Mouse (Mus musculus) gastrocnemius, postnatal 4 days (tissue): ENCODE results near the gene Wwc1. TPM values are rescaled to one million over a fixed set of nuclear protein-coding genes. Genes with fewer than 3 reads are reported as not detected.

Experiments
- DNase-seq, 2 experiments: peaks; one replicate each; pipeline ENCODE4 v3.0.0; 2021 to 2022; ENCODE audit warnings: low spot score in 2 of 2, mixed read lengths in 2 of 2
- total RNA-seq, 2 experiments: library from RNA; stranded (reverse); gene quantifications; 2 replicates each; pipeline ENCODE4 v1.2.3; 2021

The Wwc1 gene
- total RNA-seq, 2 experiments from 2014 or later = 1.3 to 2.3 TPM

DNA sequence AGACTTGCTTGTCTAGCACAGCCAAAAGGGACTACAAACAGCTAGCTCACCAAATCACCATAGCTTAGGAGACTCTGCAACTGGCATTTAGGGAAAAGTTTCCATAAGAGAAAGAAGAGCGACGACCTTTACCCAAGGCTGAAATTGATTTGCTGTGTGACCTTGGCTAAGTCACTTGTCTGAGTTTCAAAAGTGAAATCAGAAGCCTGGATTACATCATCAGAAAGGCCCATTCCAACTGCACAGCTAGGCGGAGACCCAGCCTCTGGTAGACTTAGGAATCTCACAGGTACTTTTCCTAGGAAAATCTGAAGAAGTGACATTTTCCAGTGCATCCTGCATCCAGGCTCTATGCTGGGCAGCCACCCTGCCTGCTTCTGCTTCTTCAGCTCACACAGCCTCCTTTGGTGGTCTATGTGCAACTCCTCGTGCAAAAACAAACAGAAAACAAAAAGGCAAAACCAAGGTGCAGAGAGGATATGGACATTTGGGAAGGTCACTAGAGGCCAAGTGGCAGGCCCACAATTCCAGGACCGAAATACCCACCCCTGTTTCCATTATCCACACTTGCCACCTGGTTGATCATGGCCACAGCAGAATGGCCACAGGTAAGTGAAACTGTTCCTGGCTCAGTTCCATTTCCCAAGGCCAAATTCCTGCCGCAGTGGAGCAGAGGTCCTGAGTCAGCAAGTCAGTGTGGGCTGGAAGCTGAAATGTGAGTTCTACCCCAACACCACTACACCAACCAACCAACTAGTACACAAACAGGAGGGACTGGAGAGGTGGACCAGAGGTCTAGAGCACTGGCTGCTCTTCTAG, 5.5 kb downstream of the Wwc1 start:
- DNase-seq = no peak

- DNase-seq = no peak
Measured at GRCm38 (mm10) chr11:35973135-35973534, 7.2 kb downstream of the Wwc1 start.

GRCm38 (mm10) chr11:35972270-35972931, 7.9 kb downstream of the Wwc1 start:
- no peak for DNase-seq

DNA sequence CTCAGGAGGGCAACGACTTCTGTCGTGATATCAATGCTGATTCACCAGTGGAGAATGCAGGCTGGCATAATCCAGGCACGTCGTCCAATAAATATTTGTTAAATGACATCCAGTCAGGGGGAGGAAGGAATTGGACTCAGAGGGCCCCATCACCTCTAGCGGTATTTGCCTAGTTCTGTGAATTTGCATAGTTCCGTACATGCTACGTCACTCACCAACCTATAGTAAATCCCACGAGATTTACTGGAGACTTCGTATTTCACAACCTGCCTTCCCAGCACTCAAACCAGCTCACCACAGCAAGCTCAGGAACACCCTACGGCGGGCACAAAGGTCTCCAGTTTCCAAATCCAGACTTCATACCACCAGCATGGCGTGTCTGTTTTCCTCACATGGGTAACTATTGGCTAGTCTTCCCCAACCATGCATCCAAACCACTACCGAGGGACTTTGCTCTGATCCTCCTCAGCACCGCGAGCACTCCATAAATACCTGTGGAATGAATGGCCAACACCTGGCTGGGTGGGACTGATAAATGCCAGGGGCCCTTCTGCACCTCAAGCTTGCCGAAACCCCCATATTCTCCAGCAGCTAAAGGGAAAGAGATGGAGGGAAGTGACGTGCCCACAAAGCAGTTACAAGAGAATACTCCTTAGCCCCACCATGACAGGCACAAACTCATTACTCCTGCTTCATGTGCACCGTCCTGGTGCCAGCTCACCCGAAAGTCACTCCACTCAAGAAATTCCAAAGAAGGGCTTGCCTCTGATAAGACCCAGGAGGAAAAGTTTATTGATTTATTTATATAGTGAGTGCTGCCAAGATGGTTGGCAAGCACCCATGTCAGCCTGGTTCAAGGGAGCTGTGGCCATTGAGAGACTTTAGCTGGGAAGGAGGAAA, 9.3 kb downstream of the Wwc1 start:
- DNase-seq = no peak

- DNase-seq = no peak
Measured at GRCm38 (mm10) chr11:35968291-35968690, 12.0 kb downstream of the Wwc1 start.

DNA sequence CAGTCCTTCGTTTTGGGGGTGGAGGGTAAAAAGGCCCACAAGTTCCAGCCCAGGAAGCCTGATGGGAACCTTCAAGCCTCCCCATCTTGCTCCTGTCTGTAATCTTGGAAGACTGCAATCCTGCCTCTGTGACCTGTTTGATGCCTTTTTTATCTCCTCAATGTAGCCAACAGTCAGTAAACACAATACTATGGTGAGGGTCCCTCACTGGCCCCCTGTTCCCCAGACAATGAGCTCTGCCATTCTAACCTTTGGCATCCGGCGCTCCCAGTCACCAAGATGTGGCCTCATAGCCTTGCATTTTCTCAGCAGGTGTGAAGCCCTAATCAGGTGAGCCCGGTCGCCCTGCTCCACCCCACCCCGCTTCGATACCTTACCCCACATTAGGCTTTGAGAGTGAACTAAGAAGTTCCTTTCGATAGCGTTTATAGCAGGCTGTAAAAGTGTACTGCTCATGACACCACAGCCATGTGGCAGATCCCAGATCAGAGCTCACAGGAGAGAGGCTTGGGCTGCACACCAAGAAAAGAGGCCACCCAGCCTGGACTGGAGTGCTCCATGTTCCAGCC, 16.3 kb downstream of the Wwc1 start:
- no peak for DNase-seq

GRCm38 (mm10) chr11:35963554-35963953, 16.8 kb downstream of the Wwc1 start:
- no peak for DNase-seq

DNA sequence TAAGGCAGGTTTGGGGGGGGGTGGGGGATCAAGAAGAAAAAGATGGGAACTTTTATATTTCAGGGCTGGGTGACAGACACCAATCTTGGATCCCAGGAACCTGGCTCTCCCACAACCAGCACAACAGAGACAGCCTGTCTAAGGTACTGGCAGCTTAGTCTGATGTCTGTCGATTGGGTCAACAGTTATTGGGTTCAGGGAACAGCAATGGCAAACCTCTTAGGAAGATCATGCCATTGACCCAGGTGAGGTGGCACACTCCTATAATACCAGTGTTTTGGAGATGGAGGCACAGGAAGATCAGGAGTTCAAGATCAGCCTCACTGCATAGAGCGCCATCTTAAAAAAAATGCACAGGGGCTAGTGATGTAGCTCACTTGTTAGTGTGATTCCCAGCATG, 17.9 kb downstream of the Wwc1 start:
- no peak for DNase-seq

GRCm38 (mm10) chr11:35959270-35959669, 21.1 kb downstream of the Wwc1 start:
- no peak for DNase-seq

DNA sequence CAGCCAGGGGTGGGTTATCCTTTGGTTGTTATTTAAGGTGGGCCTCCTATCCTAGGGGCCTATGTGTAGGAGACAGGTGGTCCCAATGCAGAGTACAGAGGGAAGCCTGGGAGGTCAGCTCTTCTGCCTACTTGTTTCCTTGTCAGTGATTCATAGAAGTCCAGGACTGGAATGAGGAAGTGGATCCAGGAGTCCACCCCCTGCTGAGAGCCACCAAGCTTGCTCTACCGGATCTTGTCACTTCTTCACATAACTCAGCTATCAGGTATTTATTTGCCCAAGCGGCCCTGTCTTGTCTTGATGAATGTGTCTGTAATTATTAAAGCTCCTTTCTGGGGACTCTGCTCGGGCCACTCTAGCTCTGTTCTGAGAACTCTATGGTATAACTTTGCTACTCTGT, 24.8 kb downstream of the Wwc1 start:
- no peak for DNase-seq

DNA sequence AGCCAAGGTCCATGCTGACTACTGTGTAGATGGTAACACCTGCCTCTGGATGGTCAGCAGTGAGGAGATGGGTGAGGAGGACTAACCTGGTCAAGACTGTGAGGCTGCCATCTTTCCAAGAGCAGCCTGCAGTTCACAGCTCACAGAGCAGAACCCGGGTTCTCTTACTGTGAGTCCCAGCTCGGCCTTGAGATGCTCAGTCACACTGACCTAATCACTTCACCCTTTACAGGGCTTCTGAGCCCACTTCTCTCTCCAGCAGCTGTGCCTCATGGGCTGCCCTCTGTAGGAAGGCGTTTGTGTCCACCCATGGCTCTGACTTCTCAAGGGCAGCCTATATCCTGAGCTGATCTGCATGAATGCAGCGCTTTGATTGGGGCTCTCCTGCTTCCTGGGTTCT, 27.1 kb downstream of the Wwc1 start:
- DNase-seq = no peak

GRCm38 (mm10) chr11:35951727-35952065, 28.6 kb downstream of the Wwc1 start:
- no peak for DNase-seq

DNA sequence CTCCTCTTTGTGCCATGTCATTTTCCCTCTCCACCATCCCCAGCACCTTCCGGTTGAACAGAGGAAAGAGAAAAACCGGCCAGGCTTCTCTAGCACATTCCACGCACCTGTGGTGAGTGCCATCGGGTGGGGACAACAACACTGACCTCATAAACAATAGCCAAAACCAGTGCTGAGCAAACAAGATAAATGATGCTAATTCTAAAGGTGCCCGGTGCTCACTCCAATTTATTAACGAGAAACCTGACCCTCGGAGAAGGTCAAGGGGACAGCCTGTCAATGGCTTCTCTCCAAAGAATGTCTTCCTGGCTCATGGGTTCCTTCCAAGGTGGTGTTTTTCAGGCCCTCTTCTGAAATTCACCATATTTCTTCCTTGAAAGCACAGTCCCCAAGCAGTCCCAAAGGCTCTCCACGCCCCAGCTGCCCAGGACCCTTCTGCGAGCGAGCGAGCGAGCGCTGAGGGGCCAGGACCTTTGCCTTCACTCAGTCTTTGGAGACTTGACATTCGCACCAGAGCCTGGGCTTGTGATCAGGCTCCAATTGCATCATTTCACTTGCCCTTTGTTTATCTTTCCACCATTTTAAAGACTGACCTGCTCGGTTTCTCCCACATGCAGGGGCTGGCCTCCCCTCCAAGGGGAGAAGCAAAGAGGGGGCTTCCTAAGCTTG, 29.1 kb downstream of the Wwc1 start:
- no peak for DNase-seq

GRCm38 (mm10) chr11:35950466-35950865, 29.9 kb downstream of the Wwc1 start:
- DNase-seq = no peak

GRCm38 (mm10) chr11:35950011-35950410, 30.3 kb downstream of the Wwc1 start:
- DNase-seq = no peak

- no peak for DNase-seq
Measured at GRCm38 (mm10) chr11:35948457-35948881, 31.9 kb downstream of the Wwc1 start.

DNA sequence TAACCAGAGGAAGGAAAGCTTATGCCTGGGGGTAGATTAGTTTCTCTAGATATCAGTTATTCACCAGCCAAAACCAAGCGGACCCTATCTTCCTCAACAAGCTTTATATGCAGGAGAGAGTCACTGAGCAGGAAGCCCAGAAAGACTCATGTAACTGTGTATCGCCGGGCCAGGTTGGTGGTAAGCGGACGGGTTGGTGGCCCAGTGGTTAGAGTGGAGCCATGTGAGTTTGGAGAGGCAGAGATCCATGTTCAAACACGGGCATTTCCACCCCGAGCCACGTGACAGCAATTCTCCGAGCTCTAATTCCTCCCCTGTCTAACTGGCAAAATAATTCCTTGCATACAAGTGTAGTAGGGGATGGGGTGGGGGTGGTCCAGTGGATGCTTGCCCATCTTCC, 32.4 kb downstream of the Wwc1 start:
- no peak for DNase-seq

DNA sequence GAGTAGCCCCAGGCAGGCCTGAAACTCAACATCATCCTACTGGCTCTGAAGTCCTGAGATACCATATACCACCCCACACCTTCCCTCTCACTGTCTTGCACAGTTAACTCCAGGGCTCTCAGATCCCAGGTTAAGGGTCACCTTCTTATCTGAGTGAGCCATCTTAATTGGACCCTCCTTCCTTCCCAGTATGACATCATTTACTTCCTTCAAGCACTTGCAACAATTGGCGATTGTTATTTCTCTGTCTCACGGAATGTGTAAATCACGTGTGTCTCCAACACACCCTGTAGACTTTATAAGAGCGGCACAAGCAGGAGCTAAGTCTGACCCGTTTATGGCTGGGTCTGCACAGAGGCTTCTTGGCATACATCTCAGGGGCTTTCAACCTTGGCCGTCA, 35.1 kb downstream of the Wwc1 start:
- no peak for DNase-seq

- no peak for DNase-seq
Measured at GRCm38 (mm10) chr11:35941641-35942040, 38.7 kb downstream of the Wwc1 start.

DNA sequence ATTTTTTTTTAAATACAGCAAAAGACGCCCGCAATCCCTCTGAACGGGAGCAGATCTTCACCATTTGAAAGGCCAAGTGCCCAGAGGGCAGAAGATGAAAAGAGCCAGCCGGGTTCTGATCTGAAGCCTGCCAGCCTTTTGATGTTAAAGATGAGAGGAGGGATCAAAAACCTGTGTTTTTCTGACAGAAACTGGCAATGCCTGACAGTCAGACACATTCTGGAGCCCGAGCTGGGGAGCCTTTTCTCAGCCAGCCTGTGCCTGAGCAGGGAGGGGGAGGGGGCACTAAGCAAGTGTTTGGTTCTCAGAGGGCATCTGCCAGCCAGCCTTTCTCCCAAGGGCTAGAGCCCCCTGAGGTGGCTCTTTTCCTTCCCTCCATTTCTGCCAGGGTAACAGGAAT, 39.3 kb downstream of the Wwc1 start:
- DNase-seq = no peak

GRCm38 (mm10) chr11:35938790-35939385, 41.4 kb downstream of the Wwc1 start:
- no peak for DNase-seq
